Mouse (Mus musculus): Measurements from ENCODE around the gene Nell1.

DNA sequence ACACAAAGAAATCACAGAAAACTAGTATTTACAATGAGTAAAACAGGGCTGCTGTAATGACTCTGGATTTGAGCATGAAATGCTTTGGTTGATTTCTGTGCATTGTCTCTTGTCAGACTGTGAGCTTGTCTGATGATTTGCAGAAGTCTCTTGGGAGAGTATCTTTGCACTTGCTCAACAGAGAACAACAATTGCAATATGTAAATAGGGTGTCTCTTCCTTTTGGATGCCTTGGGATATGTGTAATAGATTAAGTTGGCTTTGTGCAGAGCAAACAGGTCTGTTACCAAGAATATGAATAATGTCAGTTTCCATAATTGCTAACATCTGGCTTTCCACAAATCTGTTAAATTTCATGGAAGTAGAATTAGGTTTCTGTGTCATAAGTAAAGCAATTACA lies 868.0 kb downstream of the Nell1 start:
- TF ChIP-seq CTCF (IDR thresholded peaks at IDR 0.05; ENCODE audit: low read depth, low read length) (no peak), POLR2A (IDR thresholded peaks at IDR 0.05; ENCODE audit: insufficient read depth, low read length) (no peak), EP300 (IDR thresholded peaks at IDR 0.05; ENCODE audit: insufficient read depth, low read depth, low read length) (no peak)
